ENCODE assay signal across 16 mouse cellular contexts in genomic region chr13:9071008-9071407, GRCm38 (mm10).
"Had no signal": no experiment of that assay in that cellular context is flagged by ENCODE, and none has a peak within 500 bp of the region (broad histone marks: within the 10 kb centered on the region; RNA-seq: fewer than 3 reads in every experiment).

No protein-coding gene starts in this region.

- H3K4me1 ChIP-seq: intestine, embryonic 15.5 days; limb, embryonic 10.5 days; lung, embryonic 15.5 days; neural tube, embryonic 13.5 days had no signal

- H3K4me2 ChIP-seq: intestine, embryonic 15.5 days; liver, embryonic 11.5 days; liver, embryonic 15.5 days; lung, embryonic 15.5 days; neural tube, embryonic 13.5 days had no signal

- H3K4me3 ChIP-seq: intestine, embryonic 15.5 days; layer of hippocampus, adult 2 months; limb, embryonic 10.5 days; liver, embryonic 15.5 days; lung, embryonic 15.5 days; neural tube, embryonic 13.5 days had no signal

- H3K27me3 ChIP-seq: intestine, embryonic 15.5 days; lung, embryonic 15.5 days; neural tube, embryonic 13.5 days had no signal

- H3K9me3 ChIP-seq: intestine, embryonic 15.5 days; limb, embryonic 10.5 days; liver, embryonic 15.5 days; lung, embryonic 15.5 days; neural tube, embryonic 13.5 days had no signal

- H3K27ac ChIP-seq: intestine, embryonic 15.5 days; layer of hippocampus, adult 2 months; limb, embryonic 10.5 days; liver, embryonic 15.5 days; lung, embryonic 15.5 days; neural tube, embryonic 13.5 days had no signal

- H3K36me3 ChIP-seq: intestine, embryonic 15.5 days; limb, embryonic 10.5 days; liver, embryonic 15.5 days; lung, embryonic 15.5 days; neural tube, embryonic 13.5 days had no signal

- H3K9ac ChIP-seq: intestine, embryonic 15.5 days; liver, embryonic 15.5 days; lung, embryonic 15.5 days; neural tube, embryonic 13.5 days had no signal

- ATAC-seq: intestine, embryonic 15.5 days had no signal

- DNase-seq: kidney, adult 18-20 months; kidney, postnatal 10 days; kidney, postnatal 4 days; midbrain, embryonic 14.5 days; retina, postnatal 1 day; right cerebral cortex, postnatal 4 days; spleen, adult 18-20 months; thymus, adult 18-20 months; thymus, postnatal 14 days had no signal
